Mouse (Mus musculus) cerebellum, adult 11-12 months (tissue): ENCODE data around the gene Ccdc163.
A peak's percentile ranks its signal among the peaks of the same experiment; 100 is the strongest.

ENCODE experiments used
- DNase-seq: peaks from one replicate; pipeline ENCODE4 v3.0.0; 2022

Ccdc163 gene

DNA sequence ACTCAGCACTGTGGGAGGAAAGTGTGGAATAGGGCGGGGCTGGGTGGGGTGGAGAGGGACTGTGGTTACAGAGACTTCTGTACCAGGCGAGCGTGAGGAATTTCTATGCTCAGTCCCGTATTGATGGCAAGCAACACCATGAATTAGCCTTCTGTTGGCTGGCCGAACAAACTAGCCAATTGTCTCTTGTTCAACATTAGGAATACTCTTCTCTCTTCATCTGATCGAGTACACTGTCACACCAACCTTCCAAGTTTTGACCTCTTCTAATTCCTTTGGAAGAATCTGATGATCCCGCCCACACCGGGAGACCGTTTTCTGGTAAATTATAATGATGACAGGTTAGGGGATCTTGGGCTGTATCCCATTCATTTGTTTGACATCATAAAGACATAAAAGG, 643 bp upstream of the Ccdc163 start:
- DNase-seq: no peak

- DNase-seq: peak; percentile 43
Observed at GRCm38 (mm10) chr4:116708791-116709390, 582 bp downstream of the Ccdc163 start.

- DNase-seq: peak; percentile 37
Observed at GRCm38 (mm10) chr4:116710154-116710553, 1.8 kb downstream of the Ccdc163 start.

DNA sequence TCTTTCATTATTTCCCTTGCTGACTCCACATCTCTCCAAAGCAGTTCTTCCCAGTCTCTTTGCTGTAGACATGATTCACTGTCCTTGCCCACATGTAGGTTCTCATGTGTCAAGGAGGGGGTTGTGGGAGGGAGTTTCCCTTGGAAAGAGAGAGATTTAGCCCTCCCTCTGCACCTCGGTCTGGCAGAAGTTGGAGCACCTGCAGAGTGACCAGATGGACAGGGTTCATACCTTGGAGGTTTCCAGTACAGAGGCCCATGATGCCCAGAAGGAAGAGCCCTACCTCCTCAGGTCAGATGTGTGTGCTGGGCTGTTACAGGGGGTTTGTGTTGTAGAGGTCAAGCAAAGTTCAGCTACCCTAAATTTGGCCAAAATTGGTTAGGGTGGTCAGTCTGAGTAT, 4.2 kb downstream of the Ccdc163 start:
- DNase-seq: peak; percentile 44

- DNase-seq: peak; percentile 68
Observed at GRCm38 (mm10) chr4:116719396-116719795, 11.1 kb downstream of the Ccdc163 start.

DNA sequence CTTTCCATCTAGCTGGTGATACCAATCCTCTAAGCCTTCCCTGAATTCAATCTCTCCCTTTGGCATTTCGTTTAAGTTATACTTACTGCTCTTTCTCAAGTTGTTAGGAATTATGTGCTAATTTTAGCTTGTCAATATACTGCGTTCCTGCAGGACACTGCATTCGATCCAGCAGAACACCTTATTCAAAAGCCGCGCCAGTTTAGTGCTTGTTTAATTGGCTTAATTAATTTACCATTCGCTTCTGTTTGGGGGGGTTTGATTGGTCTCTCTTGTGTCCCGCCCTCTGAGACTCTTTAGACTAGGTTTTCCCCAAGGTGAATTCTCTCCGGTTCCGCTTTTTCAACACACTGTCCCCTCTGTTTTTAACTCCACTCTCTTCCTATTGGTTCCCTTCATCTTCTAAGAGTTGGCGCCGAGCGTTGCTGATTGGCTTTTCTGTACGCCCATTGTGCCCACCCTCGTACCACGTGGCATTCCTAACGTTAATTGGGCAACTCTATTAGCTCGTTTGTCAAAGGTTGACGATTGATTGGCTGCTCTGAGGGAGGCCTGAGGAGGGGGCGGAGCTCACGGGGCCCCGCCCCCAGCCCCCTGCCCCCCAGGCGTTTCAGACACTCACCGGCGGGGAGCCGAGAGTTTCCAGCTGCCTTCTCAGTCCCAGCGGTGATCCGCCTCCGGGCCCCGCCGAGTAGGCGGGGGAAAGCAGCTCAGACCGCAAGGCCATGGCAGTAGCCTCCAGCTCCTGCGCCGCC, 12.2 kb downstream of the Ccdc163 start, which contains the start of gene Tesk2:
Tesk2 (plus strand) TSS at position 606 of the 755 bp plus-strand sequence.
- peak; percentile 94 for DNase-seq

GRCm38 (mm10) chr4:116721098-116721628, 12.9 kb downstream of the Ccdc163 start:
- no peak for DNase-seq

DNA sequence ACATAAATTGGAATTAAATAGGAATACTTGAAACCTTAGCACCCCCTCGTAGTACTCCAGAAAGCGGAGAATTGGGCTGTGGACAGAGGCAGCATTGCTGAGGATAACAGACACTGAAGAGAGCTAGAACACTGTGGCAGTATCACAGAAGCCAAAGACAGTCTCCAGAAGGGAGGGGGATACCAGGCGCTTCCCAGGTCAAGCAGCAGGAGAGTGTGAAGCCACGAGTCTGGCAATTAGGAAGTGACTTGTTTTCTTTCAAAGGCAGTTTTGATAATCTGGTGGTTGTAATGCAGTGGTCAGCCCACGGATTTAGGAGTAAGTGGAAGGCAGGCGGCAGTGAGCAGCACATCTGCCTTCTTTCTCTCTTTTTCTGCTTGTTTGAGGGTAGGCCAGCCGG, 13.9 kb downstream of the Ccdc163 start:
- peak; percentile 9 for DNase-seq

DNA sequence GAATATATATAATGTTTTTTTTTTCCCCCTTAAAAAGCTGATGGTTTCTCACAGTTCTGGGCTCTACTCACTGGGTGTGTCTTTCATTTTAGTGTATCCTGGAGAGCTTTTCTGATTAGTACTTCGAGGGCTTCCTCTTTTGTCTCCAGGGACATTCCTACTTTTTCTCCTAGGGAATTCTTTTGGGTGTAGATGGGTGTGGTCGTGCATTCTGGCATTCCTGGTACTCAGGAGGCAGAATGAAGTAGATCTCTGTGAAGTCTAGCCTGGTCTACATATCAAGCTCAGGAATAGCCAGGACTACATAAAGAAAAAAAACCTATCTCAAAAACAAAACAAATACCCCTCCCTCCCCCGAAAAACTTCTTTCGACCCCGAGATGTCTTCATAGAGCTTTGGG, 17.1 kb downstream of the Ccdc163 start:
- no peak for DNase-seq

DNA sequence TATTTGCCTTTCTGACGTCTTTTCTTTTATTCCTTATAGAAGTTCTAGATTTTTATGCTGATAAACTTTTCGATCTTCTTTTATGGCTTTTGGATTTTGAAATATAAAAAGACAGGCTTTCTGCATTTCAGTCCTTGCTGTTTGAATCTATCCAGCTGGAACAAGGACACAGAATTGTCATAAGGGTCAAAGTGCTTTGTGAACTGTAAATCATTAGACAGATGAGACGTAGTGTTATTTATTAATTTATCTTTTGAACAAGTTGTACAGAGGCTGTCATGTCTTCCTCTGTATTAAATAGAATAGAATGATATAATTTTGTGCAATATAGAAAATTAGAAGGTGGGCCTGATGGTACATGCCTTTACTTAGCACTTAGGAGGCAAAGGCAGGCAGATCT, 19.1 kb downstream of the Ccdc163 start:
- DNase-seq: no peak

DNA sequence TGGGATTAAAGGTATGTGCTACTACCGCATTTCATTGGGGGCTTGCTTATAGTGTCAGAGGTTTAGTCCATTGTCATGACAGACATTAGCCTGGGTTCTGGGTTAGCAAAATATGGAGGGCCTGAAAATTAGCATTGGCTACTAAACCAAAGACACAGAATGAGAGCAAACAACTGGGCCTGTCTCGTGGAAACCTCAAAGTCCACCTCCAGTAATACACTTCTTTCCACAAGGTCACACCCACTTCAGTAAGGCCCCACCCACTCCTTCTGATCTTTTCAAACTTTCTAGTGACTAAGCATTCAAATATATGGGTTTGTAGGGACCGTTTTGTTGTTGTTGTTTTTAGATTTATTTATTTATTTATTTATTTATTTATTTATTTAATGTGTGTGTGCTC, 21.2 kb downstream of the Ccdc163 start:
- no peak for DNase-seq

- DNase-seq: no peak
Observed at GRCm38 (mm10) chr4:116731077-116731476, 22.8 kb downstream of the Ccdc163 start.

GRCm38 (mm10) chr4:116732355-116732754, 24.0 kb downstream of the Ccdc163 start:
- no peak for DNase-seq

GRCm38 (mm10) chr4:116734996-116735395, 26.7 kb downstream of the Ccdc163 start:
- no peak for DNase-seq

DNA sequence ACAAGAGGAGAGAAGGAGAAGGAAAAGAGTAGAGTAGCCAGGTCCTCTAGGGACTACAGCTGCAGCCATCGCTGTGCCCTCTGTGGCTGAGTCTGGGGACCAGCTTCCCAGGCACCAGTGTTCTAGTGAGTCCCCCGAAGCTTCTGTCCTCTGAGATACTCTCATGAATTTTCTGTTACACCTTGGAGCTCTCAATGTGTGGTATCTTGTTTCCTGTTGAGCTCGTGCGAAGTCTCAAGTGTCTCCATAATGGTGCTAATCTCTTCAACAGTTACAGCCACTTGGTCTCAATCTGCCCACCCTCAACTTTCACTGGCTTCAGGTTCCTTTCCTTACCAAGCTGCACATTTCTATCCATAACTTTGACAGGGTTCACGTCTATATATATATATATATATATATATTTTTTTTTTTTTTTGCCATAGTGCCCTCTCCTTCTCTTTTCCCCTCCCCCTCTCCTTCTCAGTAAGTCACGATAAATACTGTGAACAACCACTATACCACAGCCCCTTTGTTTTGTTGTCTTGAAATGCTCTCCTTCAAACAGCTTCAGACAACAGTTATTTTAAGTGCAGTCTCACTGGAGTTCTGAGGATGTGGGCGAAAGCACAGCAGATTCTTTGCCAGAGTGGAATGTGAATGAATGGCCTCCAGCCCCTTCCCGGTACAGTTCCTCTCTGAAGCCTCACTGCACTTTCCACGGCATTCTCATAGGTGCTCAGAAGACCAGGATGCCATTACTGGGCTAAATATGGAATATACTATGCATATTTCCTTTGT, 30.9 kb downstream of the Ccdc163 start:
- DNase-seq: no peak

GRCm38 (mm10) chr4:116749750-116750149, 41.4 kb downstream of the Ccdc163 start:
- DNase-seq: no peak

GRCm38 (mm10) chr4:116761914-116762313, 53.6 kb downstream of the Ccdc163 start:
- DNase-seq: no peak

GRCm38 (mm10) chr4:116764001-116764400, 55.7 kb downstream of the Ccdc163 start:
- DNase-seq: no peak

DNA sequence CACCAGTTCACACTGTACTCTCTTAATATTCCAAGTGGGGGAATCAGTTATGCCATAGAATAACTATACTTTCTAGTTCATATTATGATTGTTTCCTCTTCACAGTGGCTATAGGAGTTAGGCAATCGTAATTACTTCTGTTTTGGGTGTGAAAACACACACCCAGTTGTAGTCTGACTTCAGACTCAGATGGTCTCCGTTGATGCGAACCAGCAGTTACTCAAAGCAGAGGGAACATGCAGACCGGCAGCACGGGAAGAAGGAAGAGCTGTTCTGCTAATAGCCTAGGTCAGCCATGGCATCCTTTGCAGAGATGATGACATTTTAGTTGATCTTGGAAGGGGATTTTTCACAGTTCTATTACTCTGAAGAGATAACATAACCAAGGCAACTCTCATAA, 60.2 kb downstream of the Ccdc163 start:
- DNase-seq: no peak

DNA sequence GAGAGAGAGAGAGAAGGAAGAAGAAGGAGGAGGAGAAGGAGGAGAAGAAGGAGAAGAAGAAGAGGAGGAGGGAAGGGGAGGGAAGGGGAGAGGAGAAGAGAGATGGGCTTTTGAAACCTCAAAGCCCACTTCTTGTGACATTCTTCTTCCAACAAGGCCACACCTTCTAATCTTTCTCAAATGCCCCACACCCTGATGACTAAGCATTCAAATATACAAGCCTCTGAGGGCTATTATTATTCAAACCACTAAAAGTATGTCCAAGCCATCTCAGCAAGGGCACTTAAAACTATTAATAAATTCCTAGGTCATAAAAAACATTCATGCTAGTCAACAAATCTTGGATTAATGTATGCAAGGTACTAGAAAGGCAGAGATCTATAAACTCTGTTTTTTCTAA, 60.8 kb downstream of the Ccdc163 start:
- no peak for DNase-seq

DNA sequence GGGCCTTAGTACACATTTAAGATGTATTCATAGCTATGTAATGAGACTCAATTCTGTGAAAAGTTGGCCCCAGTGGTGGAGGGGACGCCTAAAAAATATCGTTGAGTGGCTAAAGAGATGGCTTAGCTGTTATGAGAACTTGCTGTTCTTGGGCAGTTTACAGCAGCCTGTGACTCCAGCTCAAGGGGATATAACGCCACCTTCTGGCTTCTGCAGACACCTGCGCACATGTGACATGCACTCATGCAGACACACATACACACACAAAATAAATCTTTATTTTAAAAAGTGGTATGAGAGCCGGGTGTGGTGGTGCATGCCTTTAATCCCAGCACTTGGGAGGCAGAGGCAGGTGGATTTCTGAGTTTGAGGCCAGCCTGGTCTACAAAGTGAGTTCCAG, 68.1 kb downstream of the Ccdc163 start:
- DNase-seq: no peak

- no peak for DNase-seq
Observed at GRCm38 (mm10) chr4:116777079-116777478, 68.8 kb downstream of the Ccdc163 start.

- DNase-seq: no peak
Observed at GRCm38 (mm10) chr4:116780541-116780940, 72.2 kb downstream of the Ccdc163 start.

DNA sequence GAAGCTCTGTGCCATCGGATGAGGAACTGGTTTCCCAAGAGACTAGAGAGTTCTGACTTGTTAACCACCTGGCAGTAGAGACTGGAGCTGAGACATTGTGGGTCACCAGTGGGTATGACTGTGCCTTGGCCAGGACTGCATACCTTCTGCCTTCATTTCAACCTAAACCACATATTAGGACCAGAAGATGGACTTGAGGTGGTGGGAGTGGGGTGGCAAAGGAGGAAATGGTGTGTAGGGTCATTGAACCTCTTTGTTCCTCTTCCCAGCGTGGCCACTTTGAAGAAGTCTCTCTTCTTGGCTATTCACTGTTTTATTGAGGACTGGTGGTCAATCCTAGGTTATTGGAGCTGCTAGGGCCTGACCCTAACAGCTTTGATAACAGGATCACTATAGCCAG, 73.1 kb downstream of the Ccdc163 start:
- no peak for DNase-seq
